Mouse (Mus musculus) embryonic facial prominence, embryonic 11.5 days (tissue): ENCODE results near the gene Dgat2l6. TPM values are rescaled to one million over a fixed set of nuclear protein-coding genes. Genes with fewer than 3 reads are reported as not detected.

ENCODE experiments used
- ATAC-seq: fragments of 200-750 bp; cut with Nextera tagmentation; replicated peaks from 2 replicates; pipeline ENCODE4 v1.8.0; 2017; ENCODE audit warnings: low read depth; ENCODE audit not compliant: insufficient number of reproducible peaks, low FRiP score, low TSS enrichment
- DNase-seq: peaks from one replicate; pipeline ENCODE4 v3.0.0-alpha.2; 2015; ENCODE audit warnings: low spot score
- H3K27ac ChIP-seq: fragments of 300-500 bp; sonication (generic); replicated peaks from 2 replicates; pipeline ENCODE4 v1.5.1; 2014; ENCODE audit warnings: mild to moderate bottlenecking, low read depth, low read length, control low read depth
- H3K27me3 ChIP-seq: fragments of 300-500 bp; sonication (generic); 2 replicates; pipeline ENCODE4 v1.6.1; 2014; ENCODE audit warnings: mild to moderate bottlenecking, low read length, moderate library complexity, mixed read lengths; ENCODE audit not compliant: control insufficient read depth, insufficient read depth
- H3K36me3 ChIP-seq: fragments of 300-500 bp; sonication (generic); replicated peaks from 2 replicates; pipeline ENCODE4 v1.6.1; 2014; ENCODE audit warnings: low read depth, mild to moderate bottlenecking, low read length, moderate library complexity, mixed read lengths; ENCODE audit not compliant: control insufficient read depth, insufficient read depth
- H3K4me1 ChIP-seq: fragments of 300-500 bp; sonication (generic); 2 replicates; pipeline ENCODE4 v1.6.1; 2014; ENCODE audit warnings: low read length, mixed read lengths; ENCODE audit not compliant: control insufficient read depth, insufficient read depth
- H3K4me2 ChIP-seq: fragments of 300-500 bp; sonication (generic); 2 replicates; pipeline ENCODE4 v1.6.1; 2014; ENCODE audit warnings: low read depth, mild to moderate bottlenecking, control low read depth, low read length, moderate library complexity
- H3K4me3 ChIP-seq: fragments of 300-500 bp; sonication (generic); 2 replicates; pipeline ENCODE4 v1.5.1; 2014; ENCODE audit warnings: low read depth, low read length, control low read depth
- H3K9ac ChIP-seq: fragments of 300-500 bp; sonication (generic); replicated peaks from 2 replicates; pipeline ENCODE4 v1.6.1; 2014; ENCODE audit warnings: mild to moderate bottlenecking, control low read depth, low read length
- H3K9me3 ChIP-seq: fragments of 300-500 bp; sonication (generic); replicated peaks from 2 replicates; pipeline ENCODE4 v1.6.1; 2016; ENCODE audit warnings: mild to moderate bottlenecking, low read length, inconsistent platforms, mixed read lengths; ENCODE audit not compliant: control insufficient read depth
- WGBS: fragments of 180-500 bp; shearing (Covaris S2); extraction: QIAGEN DNeasy Blood & Tissue Kit; methylation state at CpG from one replicate; pipeline ENCODE4 v1.1.7; 2014; 5-methylcytosine and 5-hydroxymethylcytosine counted together
- polyA plus RNA-seq: library from polyadenylated mRNA; unstranded; fragments of >200 nt; fragmentation: Nextera tagmentation; extraction: Ambion mirVana; gene quantifications from 2 replicates; pipeline ENCODE4 v1.2.1, GENCODE M21; 2014

Gene Dgat2l6
- not detected in 2 replicates for polyA plus RNA-seq

DNA sequence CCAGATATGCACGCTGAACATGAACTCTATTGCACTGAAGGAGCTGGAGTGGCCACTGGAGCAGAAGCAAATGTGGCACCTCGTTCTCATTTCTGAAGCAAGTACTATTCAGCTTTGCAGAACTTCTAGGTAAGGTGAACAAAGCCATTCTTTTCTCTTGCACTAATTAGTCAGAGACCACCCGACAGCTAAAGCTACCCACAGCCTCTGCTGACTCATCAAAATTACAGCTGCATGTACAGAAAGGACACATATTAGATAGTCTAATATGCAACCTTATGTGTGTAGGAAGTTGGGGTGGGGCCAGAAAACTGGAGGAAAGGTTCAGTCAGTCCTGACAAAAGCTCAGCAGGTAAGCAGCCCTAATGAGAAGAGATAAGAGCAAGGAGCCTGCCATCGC, at the start of gene Dgat2l6:
Gene Dgat2l6 (plus strand): TSS at position 368 of the 400 bp plus-strand sequence.
- Histone ChIP-seq H3K4me2 (no peak within 1 kb of the TSS), H3K27ac (no peak within 1 kb of the TSS), H3K9ac (no peak within 1 kb of the TSS), H3K4me3 (no peak within 1 kb of the TSS), H3K36me3 (no peaks in the 10 kb centered on the region), H3K9me3 (no peaks in the 10 kb centered on the region), H3K4me1 (no peaks in the 10 kb centered on the region), H3K27me3 (no peaks in the 10 kb centered on the region)
- ATAC-seq = no peak
- DNase-seq = no peak
- 87% methylated on average over 4 of the region's 4 CpGs for WGBS

DNA sequence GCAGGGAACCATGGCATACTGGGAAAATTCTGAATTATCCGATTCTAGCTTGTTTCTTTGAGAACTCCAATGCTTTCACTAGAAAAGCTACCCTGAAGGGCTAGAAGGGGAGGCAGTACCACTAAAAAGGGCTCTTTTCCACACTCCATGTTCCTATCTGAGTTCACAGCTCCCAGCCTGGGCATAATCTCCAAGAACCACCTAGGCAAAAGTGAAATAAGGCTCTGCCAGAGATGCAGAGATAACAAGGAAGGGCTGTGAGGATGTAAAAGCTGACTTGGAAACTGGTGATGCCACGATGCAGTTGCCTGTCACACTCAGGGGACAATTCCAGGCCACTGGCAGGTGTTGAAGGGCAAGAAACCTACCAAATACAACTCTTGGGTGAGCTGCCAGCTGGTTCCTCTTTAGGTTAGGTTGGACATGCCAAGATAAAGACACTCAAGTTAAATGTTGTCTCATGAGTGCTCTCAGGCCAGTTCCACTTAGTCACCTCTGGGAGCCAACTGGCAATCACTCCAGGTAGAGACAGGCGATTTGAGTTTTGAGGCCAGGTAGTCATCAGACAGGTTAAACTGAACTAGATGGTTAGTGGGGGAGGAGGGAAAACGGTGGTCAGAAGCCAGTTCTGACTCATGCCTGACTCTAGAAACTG, 48.9 kb upstream of the Dgat2l6 start:
- Histone ChIP-seq H3K9ac (no peak overlapping the region), H3K27ac (no peak overlapping the region), H3K27me3 (no peaks in the 10 kb centered on the region), H3K4me3 (no peak overlapping the region), H3K4me1 (no peaks in the 10 kb centered on the region), H3K36me3 (no peaks in the 10 kb centered on the region), H3K4me2 (no peak overlapping the region), H3K9me3 (no peaks in the 10 kb centered on the region)
- WGBS = 68% methylated on average over 4 of the region's 4 CpGs
- no peak for ATAC-seq
- DNase-seq = no peak

DNA sequence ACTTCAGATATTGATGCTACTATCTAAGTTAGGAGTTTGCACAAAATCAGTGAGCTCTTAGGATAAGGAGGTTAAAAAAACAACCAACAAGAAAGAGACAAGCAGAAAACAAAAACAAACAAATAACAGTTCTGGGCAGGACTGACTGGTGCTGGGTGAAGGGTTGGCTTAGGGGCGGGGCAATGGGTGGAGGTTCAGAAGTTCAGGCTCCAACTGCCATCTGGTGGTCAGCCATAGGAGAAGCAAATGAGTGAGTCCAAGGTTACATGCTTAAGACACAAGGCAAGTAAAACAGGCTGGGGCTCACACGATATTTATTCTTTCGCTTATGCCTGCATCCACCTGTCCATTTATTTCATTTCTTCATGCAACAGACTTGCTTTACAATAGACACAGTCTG, 44.3 kb upstream of the Dgat2l6 start:
- Histone ChIP-seq H3K36me3 (no peaks in the 10 kb centered on the region), H3K4me2 (no peak overlapping the region), H3K9me3 (no peaks in the 10 kb centered on the region), H3K4me3 (no peak overlapping the region), H3K9ac (no peak overlapping the region), H3K4me1 (no peaks in the 10 kb centered on the region), H3K27ac (no peak overlapping the region), H3K27me3 (no peaks in the 10 kb centered on the region)
- 0 out of 2 replicates have a peak, but pooled peaks have one; percentile 23 for ATAC-seq
- peak; percentile 68 for DNase-seq
- 32% methylated on average over 3 of the region's 3 CpGs for WGBS

DNA sequence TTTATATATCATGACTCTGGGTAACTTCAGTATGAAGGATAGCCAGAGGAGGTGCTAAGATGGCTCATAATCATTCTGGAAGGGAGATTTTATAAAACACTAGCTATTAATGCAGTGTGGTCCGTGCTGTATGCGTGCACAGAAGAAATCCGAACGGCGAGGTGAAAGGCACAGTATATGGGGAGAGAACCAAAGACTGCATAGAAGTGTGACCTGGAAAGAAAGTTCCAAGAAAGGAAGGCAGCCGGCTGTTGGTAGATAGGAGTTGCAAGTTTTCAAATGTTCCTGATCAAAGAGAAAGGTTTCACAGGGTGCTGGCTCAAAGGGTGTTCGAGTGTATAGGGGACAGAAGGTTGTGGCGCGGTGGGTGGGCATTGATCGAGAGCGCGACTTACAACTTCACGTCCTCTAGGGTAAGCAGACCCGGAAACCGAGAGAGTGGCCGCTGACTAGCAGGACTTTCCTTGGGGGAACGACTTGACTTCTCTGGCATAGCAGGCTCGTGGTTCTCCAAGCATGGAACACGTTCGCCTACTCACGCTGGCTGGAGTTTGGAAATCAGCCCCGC, 31.1 kb upstream of the Dgat2l6 start:
- H3K9me3 ChIP-seq = no peaks in the 10 kb centered on the region
- 20% methylated on average over 22 of the region's 22 CpGs for WGBS
- ATAC-seq (peak; percentile 77), DNase-seq (no peak)
- H3K36me3 ChIP-seq = no peaks in the 10 kb centered on the region
- H3K4me1 ChIP-seq = no peaks in the 10 kb centered on the region
- H3K27ac ChIP-seq = no peak overlapping the region
- 0 out of 2 replicates have a peak overlapping the region, but pooled peaks have one; percentile 25 for H3K9ac ChIP-seq
- peak overlapping the region; percentile 29 for H3K4me2 ChIP-seq
- peak overlapping the region; percentile 55 for H3K4me3 ChIP-seq
- no peaks in the 10 kb centered on the region for H3K27me3 ChIP-seq

DNA sequence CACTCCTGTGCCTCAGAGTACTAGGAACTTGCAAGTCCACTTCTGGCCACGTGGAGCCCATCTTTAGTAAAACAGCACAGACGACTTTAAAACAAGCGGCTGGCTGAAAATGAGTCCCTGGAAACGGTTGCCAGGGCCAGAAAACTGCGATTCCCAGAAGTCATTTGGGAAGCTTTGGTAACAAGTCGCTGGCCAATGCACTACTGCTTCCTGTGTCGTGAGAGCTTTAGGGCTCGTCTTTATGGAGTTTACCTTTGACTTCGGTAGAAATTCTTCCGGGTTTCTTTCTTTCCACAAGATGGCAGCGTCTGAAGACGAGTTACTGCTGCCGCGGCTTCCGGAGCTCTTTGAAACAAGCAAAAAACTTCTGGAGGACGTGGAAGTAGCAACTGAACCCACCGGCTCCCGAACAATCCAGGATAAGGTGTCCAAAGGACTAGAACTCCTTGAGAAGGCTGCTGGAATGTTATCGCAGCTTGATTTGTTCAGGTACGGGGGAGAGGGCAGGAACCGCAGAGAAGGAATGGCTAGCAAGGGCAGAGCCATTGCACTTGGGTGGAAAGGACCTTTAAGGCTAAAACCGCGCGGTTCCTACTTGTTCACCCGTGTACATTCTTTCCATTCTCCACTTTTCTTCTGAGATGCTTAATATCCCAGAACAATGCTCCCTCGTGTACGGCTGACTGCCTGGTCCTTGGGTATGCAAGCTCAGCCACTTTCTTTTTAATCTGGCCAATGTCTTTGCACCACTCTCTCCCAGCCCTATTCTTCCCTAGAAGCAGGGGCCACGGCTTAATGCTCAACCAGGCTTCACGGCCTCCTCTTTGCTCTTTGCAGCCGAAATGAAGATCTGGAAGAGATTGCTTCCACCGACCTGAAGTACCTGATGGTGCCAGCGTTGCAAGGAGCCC, 30.3 kb upstream of the Dgat2l6 start, which contains the start of gene Igbp1:
Gene Igbp1 (plus strand): TSS at position 224 of the 911 bp plus-strand sequence.
- peak within 1 kb of the TSS; percentile 55 for H3K4me3 ChIP-seq
- H3K4me1 ChIP-seq = no peaks in the 10 kb centered on the region
- 19% methylated on average over 32 of the region's 32 CpGs for WGBS
- H3K9me3 ChIP-seq = no peaks in the 10 kb centered on the region
- peak within 1 kb of the TSS; percentile 53 for H3K9ac ChIP-seq
- peak within 1 kb of the TSS; percentile 57 for H3K4me2 ChIP-seq
- DNase-seq = peak; percentile 89
- no peaks in the 10 kb centered on the region for H3K27me3 ChIP-seq
- no peaks in the 10 kb centered on the region for H3K36me3 ChIP-seq
- ATAC-seq = peak; percentile 95
- H3K27ac ChIP-seq = no peak within 1 kb of the TSS

DNA sequence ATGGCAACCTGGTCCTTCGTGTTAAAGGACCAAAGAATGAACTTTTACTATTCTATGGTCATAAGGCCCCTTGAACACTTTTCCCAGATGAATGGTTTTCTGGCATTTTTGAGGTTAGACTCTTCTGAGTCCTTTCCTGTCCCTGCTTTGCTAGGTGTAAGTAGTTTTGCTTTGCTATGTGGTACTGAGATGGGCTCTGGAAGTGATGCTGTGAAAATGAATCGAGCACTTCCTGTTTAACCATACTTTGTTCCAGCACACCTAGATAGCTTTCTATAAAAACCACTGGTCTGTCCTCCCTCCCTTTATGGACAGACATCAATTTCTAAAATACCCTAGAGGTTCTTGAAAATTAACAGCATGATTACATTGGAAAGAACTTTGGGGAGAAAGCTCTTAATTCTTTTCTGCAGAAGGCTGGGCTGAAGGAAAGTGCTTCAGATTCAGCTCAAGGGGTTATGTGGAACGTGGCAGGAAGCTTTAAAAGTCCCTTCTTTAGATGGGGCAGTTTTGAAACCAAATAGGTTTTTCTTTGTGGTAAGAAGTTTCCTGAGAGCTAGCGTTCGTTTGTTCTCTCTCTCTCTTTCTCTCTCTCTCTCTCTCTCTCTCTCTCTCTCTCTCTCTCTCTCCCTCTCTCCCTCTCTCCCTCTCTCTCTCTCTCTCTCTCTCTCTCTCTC, 20.3 kb upstream of the Dgat2l6 start:
- Histone ChIP-seq H3K4me3 (no peak overlapping the region), H3K36me3 (no peaks in the 10 kb centered on the region), H3K9me3 (no peaks in the 10 kb centered on the region), H3K27me3 (no peaks in the 10 kb centered on the region), H3K27ac (no peak overlapping the region), H3K4me2 (no peak overlapping the region), H3K4me1 (no peaks in the 10 kb centered on the region), H3K9ac (no peak overlapping the region)
- DNase-seq (no peak), ATAC-seq (no peak)
- WGBS = 83% methylated on average over 5 of the region's 5 CpGs

DNA sequence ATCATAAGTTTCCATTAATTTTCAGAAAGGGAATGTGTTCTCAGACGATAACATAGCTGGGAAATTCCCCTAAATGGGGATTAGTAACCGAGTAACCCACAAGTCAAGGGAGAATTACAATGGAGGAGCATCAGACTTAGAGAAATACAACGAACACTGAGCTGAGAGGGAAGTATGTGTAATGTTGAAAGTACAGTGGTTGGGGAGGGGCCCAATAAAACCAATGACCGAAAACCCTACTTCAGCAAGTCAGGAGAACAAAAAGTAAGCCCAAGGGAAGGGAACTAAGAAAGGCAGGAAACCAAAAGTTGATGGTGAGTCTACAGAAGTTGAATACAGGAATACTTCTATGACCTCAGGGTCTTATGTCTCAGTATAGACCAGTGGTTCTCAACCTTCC, 16.5 kb upstream of the Dgat2l6 start:
- no peak for ATAC-seq
- H3K27me3 ChIP-seq = no peaks in the 10 kb centered on the region
- 93% methylated on average over 4 of the region's 4 CpGs for WGBS

More for the DNA sequence above, 16.5 kb upstream of the Dgat2l6 start:
- DNase-seq = no peak
- Histone ChIP-seq H3K9me3 (no peaks in the 10 kb centered on the region), H3K4me1 (no peaks in the 10 kb centered on the region), H3K9ac (no peak overlapping the region), H3K4me2 (no peak overlapping the region), H3K27ac (no peak overlapping the region), H3K4me3 (no peak overlapping the region), H3K36me3 (no peaks in the 10 kb centered on the region)
